In genomic region chr1:58445143-58445722, GRCm38 (mm10) we compare ENCODE assay signal across 8 mouse cellular contexts. TPM values are rescaled to one million over a fixed set of nuclear protein-coding genes. Genes with fewer than 3 reads are reported as not detected.
A peak's percentile ranks its signal among the peaks of the same experiment; 100 is the strongest.
DNase-seq lines count a peak whose midpoint lies in the region; ATAC-seq and TF ChIP-seq lines count a peak whose summit lies in the region.

Gene Nif3l1 (plus strand): TSS chr1:58445151.
Gene Ppil3 (minus strand): TSS chr1:58445486.

- TF ChIP-seq POLR2A in olfactory bulb, adult 2 months (IDR thresholded peaks at IDR 0.05; ENCODE audit: insufficient read depth, low read depth, low read length) = no peak
- peak; percentile 37; the same call in 1 of the 2 replicates for TF ChIP-seq POLR2A in thymus, adult 2 months (IDR thresholded peaks at IDR 0.05; ENCODE audit: control insufficient read depth, extremely low read depth, insufficient read depth, low read length, poor library complexity)

- TF ChIP-seq CTCF in G1E (IDR thresholded peaks at IDR 0.05; ENCODE audit: low read depth, low read length) = no peak
- peak; percentile 51 for TF ChIP-seq CTCF in layer of hippocampus, adult 2 months (conservative IDR thresholded peaks at IDR 0.05)
- TF ChIP-seq CTCF in lung, embryonic 14.5 days (IDR thresholded peaks at IDR 0.05; ENCODE audit: low read depth) = peak; percentile 32; the same call in 1 of the 2 replicates
- no peak for TF ChIP-seq CTCF in olfactory bulb, adult 2 months (IDR thresholded peaks at IDR 0.05; ENCODE audit: insufficient read depth, low read depth, low read length)
- peak; percentile 12; the same call in 1 of the 2 replicates for TF ChIP-seq CTCF in thymus, adult 2 months (IDR thresholded peaks at IDR 0.05; ENCODE audit: borderline replicate concordance, control insufficient read depth, extremely low read depth, insufficient read depth, low read length, poor library complexity)

- peaks cover 6% of the 10 kb centered on the region; the same call in 1 of the 2 replicates for H3K27me3 ChIP-seq in G1E (ENCODE audit: insufficient read depth, low read length)
- H3K27me3 ChIP-seq in forebrain, embryonic 16.5 days (replicated peaks; ENCODE audit: control insufficient read depth, insufficient read depth, low read length) = no peaks in the 10 kb centered on the region
- no peaks in the 10 kb centered on the region for H3K27me3 ChIP-seq in lung, embryonic 14.5 days (ENCODE audit: insufficient read depth, low read length)
- no peaks in the 10 kb centered on the region for H3K27me3 ChIP-seq in thymus, adult 2 months (ENCODE audit: control insufficient read depth, insufficient read depth, low read length)

- H3K4me2 ChIP-seq in forebrain, embryonic 16.5 days (ENCODE audit: low read length) = peak within 1 kb of the TSS; percentile 61
- peak within 1 kb of the TSS; percentile 76 for H3K4me2 ChIP-seq in lung, embryonic 14.5 days

- H3K9me3 ChIP-seq in G1E (replicated peaks) = no peaks in the 10 kb centered on the region
- H3K9me3 ChIP-seq in forebrain, embryonic 16.5 days (ENCODE audit: control insufficient read depth, low read length) = no peaks in the 10 kb centered on the region
- H3K9me3 ChIP-seq in lung, embryonic 14.5 days (ENCODE audit: low read depth, low read length) = no peaks in the 10 kb centered on the region

- H3K9ac ChIP-seq in forebrain, embryonic 16.5 days (replicated peaks; ENCODE audit: low read depth, low read length) = peak within 1 kb of the TSS; percentile 78
- H3K9ac ChIP-seq in lung, embryonic 14.5 days = peak within 1 kb of the TSS; percentile 82

- peak within 1 kb of the TSS; percentile 76 for H3K4me3 ChIP-seq in G1E (ENCODE audit: low read depth, low read length)
- peak within 1 kb of the TSS; percentile 55 for H3K4me3 ChIP-seq in forebrain, embryonic 16.5 days (replicated peaks; ENCODE audit: low read length)
- H3K4me3 ChIP-seq in layer of hippocampus, adult 2 months = peak within 1 kb of the TSS; percentile 83
- peak within 1 kb of the TSS; percentile 70 for H3K4me3 ChIP-seq in lung, embryonic 14.5 days (ENCODE audit: low read depth, low read length)
- H3K4me3 ChIP-seq in olfactory bulb, adult 2 months (ENCODE audit: insufficient read depth, low read depth, low read length) = peak within 1 kb of the TSS; percentile 85
- peak within 1 kb of the TSS; percentile 88 for H3K4me3 ChIP-seq in thymus, adult 2 months (ENCODE audit: control insufficient read depth, insufficient read depth, low read length)

- peaks cover 58% of the 10 kb centered on the region for H3K36me3 ChIP-seq in G1E (replicated peaks)
- peaks cover 4% of the 10 kb centered on the region; the same call in 1 of the 2 replicates for H3K36me3 ChIP-seq in forebrain, embryonic 16.5 days (ENCODE audit: control insufficient read depth, insufficient read depth)
- H3K36me3 ChIP-seq in lung, embryonic 14.5 days (ENCODE audit: insufficient read depth) = peaks cover 34% of the 10 kb centered on the region
- H3K36me3 ChIP-seq in thymus, adult 2 months (ENCODE audit: control insufficient read depth, insufficient read depth, low read length) = peaks cover 1% of the 10 kb centered on the region; the same call in 1 of the 2 replicates

- H3K27ac ChIP-seq in forebrain, embryonic 16.5 days (ENCODE audit: low read length) = peak within 1 kb of the TSS; percentile 92
- H3K27ac ChIP-seq in layer of hippocampus, adult 2 months = peak within 1 kb of the TSS; percentile 94
- peak within 1 kb of the TSS; percentile 93 for H3K27ac ChIP-seq in lung, embryonic 14.5 days (ENCODE audit: low read depth)
- H3K27ac ChIP-seq in olfactory bulb, adult 2 months (ENCODE audit: insufficient read depth, low read depth, low read length) = peak within 1 kb of the TSS; percentile 84
- H3K27ac ChIP-seq in thymus, adult 2 months (ENCODE audit: control insufficient read depth, insufficient read depth, low read length) = peak within 1 kb of the TSS; percentile 87

- intact Hi-C loops in heart, postnatal 36 days (cut with DNase I) = loop anchor here (2.0 kb wide), 1 partner anchor 20 kb away; the partner anchor contains the start of gene Clk1

- peak; percentile 93 for ATAC-seq in G1E (ENCODE audit: extremely low read depth, insufficient number of reproducible peaks, low FRiP score, poor library complexity, severe bottlenecking)
- ATAC-seq in forebrain, embryonic 16.5 days = peak; percentile 98
- ATAC-seq in lung, embryonic 14.5 days (ENCODE audit: insufficient read depth) = peak; percentile 96

- peaks cover 33% of the 10 kb centered on the region for H3K4me1 ChIP-seq in G1E (ENCODE audit: insufficient read depth, low read depth, low read length)
- H3K4me1 ChIP-seq in forebrain, embryonic 16.5 days (replicated peaks; ENCODE audit: control insufficient read depth, insufficient read depth, low read length) = peaks cover 18% of the 10 kb centered on the region
- no peaks in the 10 kb centered on the region for H3K4me1 ChIP-seq in lung, embryonic 14.5 days (ENCODE audit: insufficient read depth)
- H3K4me1 ChIP-seq in olfactory bulb, adult 2 months (ENCODE audit: control insufficient read depth, insufficient read depth, low read length) = peaks cover 2% of the 10 kb centered on the region; the same call in 1 of the 2 replicates
- peaks cover 3% of the 10 kb centered on the region for H3K4me1 ChIP-seq in thymus, adult 2 months (replicated peaks; ENCODE audit: control insufficient read depth, insufficient read depth, low read length)

- under 1% methylated on average over 33 of the region's 33 CpGs for WGBS in forebrain, embryonic 16.5 days
- WGBS in lung, embryonic 14.5 days = under 1% methylated on average over 33 of the region's 33 CpGs
- WGBS in olfactory bulb, adult 2 months = under 1% methylated on average over 33 of the region's 33 CpGs
- under 1% methylated on average over 33 of the region's 33 CpGs for WGBS in thymus, adult 2 months

- DNase-seq in G1E (ENCODE audit: low spot score) = peak; percentile 56
- DNase-seq in cerebellum, adult 18-20 months = peak; percentile 74
- DNase-seq in heart, postnatal 36 days = peak; percentile 77 to 87
- peak; percentile 86 to 93 for DNase-seq in layer of hippocampus, adult 2 months (ENCODE audit: low spot score in 2 of 2)
- peak; percentile 94 for DNase-seq in lung, embryonic 14.5 days
- peak; percentile 74 for DNase-seq in thymus, adult 2 months

RNA-seq across cellular contexts. Expression of gene Nif3l1, which starts in this region (rescaled TPM):
- total RNA-seq in G1E (2014; fragmentation: Nextera tagmentation) = 31.3 and 48.7 TPM in 2 replicates
- total RNA-seq in G1E (2017) = 37.3 and 69.5 TPM in 2 replicates
- polyA plus RNA-seq in G1E (2012) = 4.4 and 10.1 TPM in 2 replicates
- polyA plus RNA-seq in forebrain, embryonic 16.5 days (2015; fragmentation: Nextera tagmentation; extraction: Ambion mirVana) = 65.8 and 68.1 TPM in 2 replicates
- total RNA-seq in heart, postnatal 36 days (2021) = 10 to 100 TPM in 1 of 2 experiments, 1 to 10 TPM in 1; 10.0 to 12.6 TPM
- total RNA-seq in layer of hippocampus, adult 2 months (2021) = 10 to 100 TPM; 17.6 to 21.3 TPM
- 53.0 and 53.8 TPM in 2 replicates for polyA plus RNA-seq in lung, embryonic 14.5 days (2014; fragmentation: Nextera tagmentation; extraction: Ambion mirVana)
- polyA plus RNA-seq in olfactory bulb, adult 2 months (2012; ENCODE audit: insufficient read depth, insufficient read length, low replicate concordance, missing spikeins) = not detected in 2 replicates
- 18.6 and 19.0 TPM in 2 replicates for polyA plus RNA-seq in thymus, adult 2 months (2012; rRNA removed)

RNA-seq across cellular contexts. Expression of gene Ppil3, which starts in this region (rescaled TPM):
- total RNA-seq in G1E (2014; fragmentation: Nextera tagmentation) = 55.2 and 87.6 TPM in 2 replicates
- 106 TPM in 2 replicates for total RNA-seq in G1E (2017)
- polyA plus RNA-seq in G1E (2012) = 8.8 and 8.9 TPM in 2 replicates
- polyA plus RNA-seq in forebrain, embryonic 16.5 days (2015; fragmentation: Nextera tagmentation; extraction: Ambion mirVana) = 54.1 and 61.4 TPM in 2 replicates
- 10 to 100 TPM; 13.8 to 17.0 TPM for total RNA-seq in heart, postnatal 36 days (2021)
- 10 to 100 TPM; 27.5 to 31.3 TPM for total RNA-seq in layer of hippocampus, adult 2 months (2021)
- 51.1 and 61.5 TPM in 2 replicates for polyA plus RNA-seq in lung, embryonic 14.5 days (2014; fragmentation: Nextera tagmentation; extraction: Ambion mirVana)
- polyA plus RNA-seq in olfactory bulb, adult 2 months (2012; ENCODE audit: insufficient read depth, insufficient read length, low replicate concordance, missing spikeins) = not detected in 2 replicates
- polyA plus RNA-seq in thymus, adult 2 months (2012; rRNA removed) = 19.6 and 30.4 TPM in 2 replicates

Comparison
In these comparisons a context has a peak if more than half of its experiments do, and no peak if none do; other contexts are left out.
1. Peak in every context shown above with its lines: DNase-seq, ATAC-seq, H3K4me3 ChIP-seq and H3K27ac ChIP-seq.
2. CTCF ChIP-seq: peak in layer of hippocampus, adult 2 months (single experiment), lung, embryonic 14.5 days (single experiment) and thymus, adult 2 months (single experiment); none in G1E (single experiment) and olfactory bulb, adult 2 months (single experiment).